Mouse (Mus musculus) midbrain, embryonic 10.5 days (tissue): ENCODE measurements around the gene Tox3. TPM values are rescaled to one million over a fixed set of nuclear protein-coding genes. Genes with fewer than 3 reads are reported as not detected.

Source experiments
- DNase-seq: peaks from one replicate; pipeline ENCODE4 v3.0.0-alpha.2; 2017; ENCODE audit warnings: low spot score
- H3K27ac ChIP-seq: fragments of 300-500 bp; sonication (generic); replicated peaks from 2 replicates; pipeline ENCODE4 v1.5.1; 2016; ENCODE audit warnings: mild to moderate bottlenecking
- H3K27me3 ChIP-seq: fragments of 300-500 bp; sonication (generic); 2 replicates; pipeline ENCODE4 v1.6.1; 2016; ENCODE audit warnings: low read depth, mild to moderate bottlenecking; ENCODE audit not compliant: poor library complexity, severe bottlenecking
- H3K36me3 ChIP-seq: fragments of 300-500 bp; sonication (generic); 2 replicates; pipeline ENCODE4 v1.6.1; 2016; ENCODE audit warnings: mild to moderate bottlenecking, moderate library complexity
- H3K4me1 ChIP-seq: fragments of 300-500 bp; sonication (generic); 2 replicates; pipeline ENCODE4 v1.6.1; 2016
- H3K4me3 ChIP-seq: fragments of 300-500 bp; sonication (generic); 2 replicates; pipeline ENCODE4 v1.5.1; 2016; ENCODE audit warnings: mild to moderate bottlenecking, moderate library complexity
- H3K9me3 ChIP-seq: fragments of 300-500 bp; sonication (generic); replicated peaks from 2 replicates; pipeline ENCODE4 v1.6.1; 2016; ENCODE audit warnings: mild to moderate bottlenecking
- WGBS: fragments of 180-500 bp; shearing (Covaris S2); methylation state at CpG from one replicate; pipeline ENCODE4 v1.1.7; 2016; 5-methylcytosine and 5-hydroxymethylcytosine counted together
- polyA plus RNA-seq: library from polyadenylated mRNA; unstranded; fragments of >200 nt; fragmentation: Nextera tagmentation; extraction: Ambion mirVana; gene quantifications from 2 replicates; pipeline ENCODE4 v1.2.1, GENCODE M21; 2016

Tox3 gene
- polyA plus RNA-seq, result 14.8 and 19.1 TPM in 2 replicates

DNA sequence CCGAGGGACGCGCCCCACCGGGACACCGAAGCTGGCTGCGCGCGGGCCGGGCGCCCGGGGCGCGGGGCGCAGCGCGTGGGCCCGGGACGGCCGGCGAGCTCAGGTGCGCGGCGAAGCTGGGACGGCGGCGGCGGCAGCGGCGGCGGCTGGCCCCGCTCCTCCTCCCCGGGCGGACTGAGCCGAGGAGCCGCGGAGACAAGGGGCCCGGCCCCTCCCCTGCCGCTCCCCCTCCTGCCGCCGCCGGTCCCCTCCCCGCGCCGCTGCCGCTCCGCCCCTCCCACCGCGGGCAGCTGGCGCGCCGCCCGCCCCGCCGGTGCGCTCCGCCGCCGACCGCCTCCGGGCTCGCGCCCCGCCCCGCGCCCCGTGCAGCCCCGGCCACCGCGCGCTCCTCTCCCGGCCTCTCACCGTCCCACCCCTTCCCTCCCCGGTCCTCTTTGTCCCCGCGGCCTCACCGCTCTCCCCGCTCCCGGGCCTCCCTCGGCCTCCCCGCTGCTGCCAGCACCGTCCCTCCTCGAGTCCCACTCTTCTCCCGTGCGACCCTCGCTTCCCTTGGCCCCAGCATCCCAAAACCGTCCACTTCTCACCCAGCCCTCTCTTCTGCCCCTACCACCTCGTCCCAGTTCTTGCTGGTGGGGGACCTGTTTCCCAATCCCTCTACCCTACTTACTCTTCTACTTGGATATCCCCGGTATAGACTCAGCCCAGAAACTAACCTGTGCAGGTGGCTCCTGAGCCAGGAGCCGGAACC, at the start of gene Tox3:
Gene Tox3, minus strand, starts transcription at position 166 of the 748 bp plus-strand sequence.
- Histone ChIP-seq H3K27me3 (peaks cover 21% of the 10 kb centered on the region), H3K27ac (peak within 1 kb of the TSS; percentile 100), H3K9me3 (no peaks in the 10 kb centered on the region), H3K4me3 (peak within 1 kb of the TSS; percentile 92), H3K36me3 (peaks cover 6% of the 10 kb centered on the region), H3K4me1 (peaks cover 68% of the 10 kb centered on the region)
- WGBS, result 2% methylated on average over 85 of the region's 89 CpGs
- DNase-seq, result peak; percentile 75

- Histone ChIP-seq H3K9me3 (no peaks in the 10 kb centered on the region), H3K27me3 (no peaks in the 10 kb centered on the region), H3K27ac (no peak overlapping the region), H3K4me3 (no peak overlapping the region), H3K4me1 (peaks cover 5% of the 10 kb centered on the region; the same call in 1 of the 2 replicates), H3K36me3 (no peaks in the 10 kb centered on the region)
- 77% methylated on average over 2 of the region's 2 CpGs for WGBS
- DNase-seq, result no peak
Measured at GRCm38 (mm10) chr8:90392643-90393042, 44.5 kb upstream of the Tox3 start.

DNA sequence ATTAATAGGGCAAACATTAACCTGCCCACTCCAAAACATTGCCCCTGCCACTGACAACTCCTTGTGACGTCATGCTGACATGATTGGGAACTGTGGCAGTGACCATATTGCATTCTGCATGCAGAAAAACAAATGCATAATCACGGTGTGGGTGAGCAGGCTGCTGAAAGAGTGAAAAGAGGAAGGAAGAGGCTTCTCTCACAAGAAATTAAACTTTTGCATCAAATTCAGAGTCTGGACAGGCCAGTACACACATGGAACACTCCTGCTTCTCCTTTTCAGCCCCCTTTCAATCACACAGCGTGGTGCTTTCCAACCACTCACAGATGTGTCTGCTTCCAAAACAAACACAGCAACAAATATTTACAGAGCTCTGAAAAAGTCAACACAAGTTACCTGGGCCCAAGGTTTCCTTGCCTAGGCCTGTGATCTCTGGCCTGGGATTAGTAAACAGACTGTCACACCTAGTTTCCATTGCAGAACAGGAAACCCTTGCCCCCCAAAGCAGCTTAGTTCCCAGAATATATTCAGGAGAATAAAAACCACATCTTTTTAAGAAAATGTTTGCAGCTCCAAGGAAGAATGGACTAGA, 43.4 kb upstream of the Tox3 start:
- H3K4me1 ChIP-seq, result peaks cover 5% of the 10 kb centered on the region; the same call in 1 of the 2 replicates
- no peak overlapping the region for H3K4me3 ChIP-seq
- H3K27ac ChIP-seq, result no peak overlapping the region
- no peak for DNase-seq
- no peaks in the 10 kb centered on the region for H3K27me3 ChIP-seq
- H3K36me3 ChIP-seq, result no peaks in the 10 kb centered on the region
- 78% methylated on average over 3 of the region's 3 CpGs for WGBS
- H3K9me3 ChIP-seq, result no peaks in the 10 kb centered on the region

DNA sequence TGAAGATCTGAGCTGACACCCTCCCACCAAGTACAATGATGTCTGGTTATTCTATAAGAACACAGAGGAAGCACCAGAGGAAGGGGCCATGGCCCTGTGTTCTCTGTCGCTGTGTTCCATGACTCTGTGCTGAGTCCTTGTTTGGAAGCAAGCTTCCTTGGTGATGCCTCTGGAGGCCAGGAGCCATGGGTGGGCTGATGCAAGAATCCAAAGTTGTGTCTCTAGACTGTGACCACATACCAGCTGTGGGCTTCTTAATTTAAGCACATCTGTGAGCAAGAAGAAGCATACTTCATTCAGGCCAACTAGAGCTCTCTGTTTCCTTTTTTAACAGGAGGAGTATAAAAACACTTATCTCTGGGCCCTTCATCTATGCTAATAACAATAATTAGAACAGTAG, 42.7 kb upstream of the Tox3 start:
- Histone ChIP-seq H3K27me3 (no peaks in the 10 kb centered on the region), H3K9me3 (no peaks in the 10 kb centered on the region), H3K27ac (no peak overlapping the region), H3K4me3 (no peak overlapping the region), H3K4me1 (peaks cover 5% of the 10 kb centered on the region; the same call in 1 of the 2 replicates), H3K36me3 (no peaks in the 10 kb centered on the region)
- 90% methylated on average over 1 of the region's 1 CpGs for WGBS
- no peak for DNase-seq

DNA sequence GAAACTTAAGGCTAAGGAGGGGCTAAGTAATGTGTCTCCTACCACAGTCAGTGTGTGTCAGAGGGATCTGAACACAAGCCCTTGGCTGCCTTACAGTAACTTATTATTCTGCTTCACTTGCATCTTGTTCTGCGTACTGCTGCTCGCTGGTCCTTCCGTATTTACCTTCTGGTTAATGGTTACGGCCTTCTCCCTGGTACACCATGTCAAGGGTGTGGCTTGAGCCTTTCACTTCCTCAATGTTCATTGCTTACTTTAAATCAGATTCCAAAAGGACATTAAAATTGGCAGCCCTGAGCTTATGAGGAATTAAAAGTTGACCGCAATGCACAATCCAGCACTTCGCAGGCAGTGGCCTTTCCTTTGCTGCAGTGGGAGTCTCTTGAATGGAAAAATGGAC, 30.9 kb upstream of the Tox3 start:
- no peak for DNase-seq
- Histone ChIP-seq H3K4me3 (no peak overlapping the region), H3K9me3 (0 out of 2 replicates have a peak, but pooled peaks cover 5% of the 10 kb centered on the region), H3K27me3 (no peaks in the 10 kb centered on the region), H3K4me1 (no peaks in the 10 kb centered on the region), H3K27ac (no peak overlapping the region), H3K36me3 (no peaks in the 10 kb centered on the region)
- 93% methylated on average over 6 of the region's 6 CpGs for WGBS

- no peaks in the 10 kb centered on the region for H3K27me3 ChIP-seq
- 0 out of 2 replicates have a peak, but pooled peaks cover 5% of the 10 kb centered on the region for H3K9me3 ChIP-seq
- H3K4me3 ChIP-seq, result no peak overlapping the region
- H3K27ac ChIP-seq, result no peak overlapping the region
- 91% methylated on average over 3 of the region's 3 CpGs for WGBS
- no peak for DNase-seq
- H3K36me3 ChIP-seq, result no peaks in the 10 kb centered on the region
- H3K4me1 ChIP-seq, result no peaks in the 10 kb centered on the region
Measured at GRCm38 (mm10) chr8:90378036-90378435, 29.9 kb upstream of the Tox3 start.

GRCm38 (mm10) chr8:90371611-90372222, 23.6 kb upstream of the Tox3 start:
- 90% methylated on average over 10 of the region's 10 CpGs for WGBS
- H3K27ac ChIP-seq, result no peak overlapping the region

DNA sequence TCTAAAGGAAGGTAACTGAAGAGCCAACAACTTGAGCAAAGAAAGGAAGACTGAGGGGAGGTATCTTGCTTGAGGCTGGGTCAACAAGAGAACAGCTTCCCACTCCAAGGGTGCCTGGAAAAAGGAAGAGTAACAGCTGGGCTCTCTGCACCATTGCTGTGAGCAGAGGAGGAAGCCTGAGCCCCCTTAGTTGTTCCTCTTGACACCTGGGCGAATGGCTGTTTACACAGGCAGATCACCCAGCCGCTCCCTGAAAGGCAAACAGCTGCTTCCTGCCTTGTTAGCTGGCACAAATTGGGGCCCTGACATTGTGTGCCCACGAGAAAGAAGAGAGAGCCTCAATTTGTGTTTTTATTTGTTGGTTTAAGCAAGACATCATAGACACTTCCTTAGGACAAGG, 21.7 kb upstream of the Tox3 start:
- Histone ChIP-seq H3K27me3 (no peaks in the 10 kb centered on the region; the same call in 1 of the 2 replicates), H3K27ac (no peak overlapping the region), H3K4me3 (no peak overlapping the region), H3K9me3 (no peaks in the 10 kb centered on the region), H3K36me3 (no peaks in the 10 kb centered on the region), H3K4me1 (no peaks in the 10 kb centered on the region; the same call in 1 of the 2 replicates)
- no peak for DNase-seq
- 61% methylated on average over 3 of the region's 3 CpGs for WGBS

More at GRCm38 (mm10) chr8:90371611-90372222, 23.6 kb upstream of the Tox3 start:
- Histone ChIP-seq H3K9me3 (no peaks in the 10 kb centered on the region), H3K4me3 (no peak overlapping the region), H3K4me1 (no peaks in the 10 kb centered on the region; the same call in 1 of the 2 replicates), H3K27me3 (no peaks in the 10 kb centered on the region; the same call in 1 of the 2 replicates), H3K36me3 (no peaks in the 10 kb centered on the region)
- DNase-seq, result no peak

DNA sequence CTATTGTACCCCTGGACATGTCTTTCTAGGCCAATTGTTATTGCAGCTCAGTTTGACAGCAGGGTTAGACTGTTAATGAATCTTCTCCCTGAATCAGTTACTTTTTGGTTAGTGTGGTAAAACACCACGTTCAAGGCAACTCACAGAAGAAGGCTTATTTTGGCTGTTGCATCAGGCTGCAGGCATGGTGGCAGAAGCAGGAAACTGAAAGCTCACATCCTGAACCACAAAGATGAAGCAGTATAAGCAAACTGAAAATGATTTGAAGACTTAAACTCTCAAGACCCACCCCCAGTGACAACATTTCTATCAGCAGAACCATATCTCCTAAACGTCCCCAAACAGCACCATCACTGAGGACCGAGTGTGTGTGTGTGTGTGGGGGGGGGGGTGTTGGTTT, 8.6 kb upstream of the Tox3 start:
- no peak for DNase-seq
- Histone ChIP-seq H3K4me3 (no peak overlapping the region), H3K36me3 (no peaks in the 10 kb centered on the region), H3K27me3 (peaks cover 18% of the 10 kb centered on the region), H3K27ac (no peak overlapping the region), H3K9me3 (no peaks in the 10 kb centered on the region), H3K4me1 (peaks cover 28% of the 10 kb centered on the region)
- 85% methylated on average over 3 of the region's 3 CpGs for whole genome bisulfite sequencing

DNA sequence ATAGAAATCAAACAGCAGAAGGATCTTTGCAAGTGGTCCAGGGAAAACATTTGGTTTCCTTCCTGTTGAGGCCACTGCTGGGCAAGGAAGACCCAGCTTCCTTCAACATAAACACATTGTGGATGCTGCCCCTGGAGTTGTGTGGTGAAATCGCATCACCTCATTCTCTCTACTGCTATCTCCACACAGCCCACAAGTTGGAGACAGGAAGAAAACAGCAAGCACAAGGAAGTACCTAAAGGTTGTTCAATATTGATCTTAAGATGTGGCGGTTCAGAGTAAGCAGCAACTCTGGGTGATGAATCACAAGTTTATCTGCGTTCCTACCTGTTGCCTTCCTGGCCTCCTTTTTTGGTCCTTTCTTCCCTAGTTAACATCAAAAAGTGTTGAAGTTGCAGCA, 6.6 kb upstream of the Tox3 start:
- WGBS, result 91% methylated on average over 3 of the region's 3 CpGs
- no peak for DNase-seq
- no peak overlapping the region for H3K4me3 ChIP-seq
- no peaks in the 10 kb centered on the region for H3K36me3 ChIP-seq
- peaks cover 28% of the 10 kb centered on the region for H3K27me3 ChIP-seq
- no peaks in the 10 kb centered on the region for H3K9me3 ChIP-seq
- H3K4me1 ChIP-seq, result peaks cover 42% of the 10 kb centered on the region
- 0 out of 2 replicates have a peak overlapping the region, but pooled peaks have one; percentile 71 for H3K27ac ChIP-seq

GRCm38 (mm10) chr8:90353960-90354540, 5.9 kb upstream of the Tox3 start:
- H3K4me1 ChIP-seq, result peaks cover 49% of the 10 kb centered on the region
- peak; percentile 46 for DNase-seq
- H3K36me3 ChIP-seq, result no peaks in the 10 kb centered on the region
- 24% methylated on average over 16 of the region's 16 CpGs for WGBS
- H3K27me3 ChIP-seq, result peaks cover 34% of the 10 kb centered on the region
- H3K4me3 ChIP-seq, result peak overlapping the region; percentile 26
- H3K27ac ChIP-seq, result peak overlapping the region; percentile 71
- H3K9me3 ChIP-seq, result no peaks in the 10 kb centered on the region

DNA sequence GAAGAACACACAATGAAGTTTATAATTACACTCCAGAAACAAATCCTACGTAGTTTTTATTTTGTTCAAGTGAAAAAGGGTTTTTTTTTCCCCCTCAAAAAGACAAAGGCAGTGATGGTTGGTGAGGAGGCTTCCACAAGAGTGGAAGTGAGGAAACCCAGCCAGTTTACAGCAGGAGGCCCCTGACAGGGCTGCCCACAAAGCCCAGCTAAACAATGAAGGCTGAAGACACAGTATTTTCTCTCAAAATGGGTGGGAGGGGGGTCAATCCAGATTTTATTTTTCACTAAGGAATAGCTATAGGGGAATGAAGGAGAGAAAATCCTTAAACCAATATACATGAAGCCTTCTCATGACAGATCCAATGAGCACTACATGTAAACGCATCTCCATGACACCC, 5.4 kb upstream of the Tox3 start:
- Histone ChIP-seq H3K4me3 (peak overlapping the region; percentile 26; the same call in 1 of the 2 replicates), H3K9me3 (no peaks in the 10 kb centered on the region), H3K36me3 (no peaks in the 10 kb centered on the region), H3K27me3 (peaks cover 38% of the 10 kb centered on the region), H3K27ac (peak overlapping the region; percentile 71), H3K4me1 (peaks cover 55% of the 10 kb centered on the region)
- WGBS, result 19% methylated on average over 2 of the region's 2 CpGs
- DNase-seq, result no peak
